Mouse (Mus musculus) embryonic facial prominence, embryonic 15.5 days (tissue): ENCODE measurements around the gene Grin2b. TPM values are rescaled to one million over a fixed set of nuclear protein-coding genes. Genes with fewer than 3 reads are reported as not detected.
A peak's percentile ranks its signal among the peaks of the same experiment; 100 is the strongest.

Source experiments
- ATAC-seq: fragments of 200-750 bp; cut with Nextera tagmentation; 2 replicates; pipeline ENCODE4 v1.8.0; 2017; ENCODE audit warnings: low read depth, moderate TSS enrichment; ENCODE audit not compliant: insufficient number of reproducible peaks, low FRiP score, low TSS enrichment
- H3K27ac ChIP-seq: fragments of 300-500 bp; sonication (generic); replicated peaks from 2 replicates; pipeline ENCODE4 v1.5.1; 2015; ENCODE audit warnings: mild to moderate bottlenecking, inconsistent platforms
- H3K27me3 ChIP-seq: fragments of 300-500 bp; sonication (generic); 2 replicates; pipeline ENCODE4 v1.6.1; 2015; ENCODE audit warnings: inconsistent platforms
- H3K36me3 ChIP-seq: fragments of 300-500 bp; sonication (generic); 2 replicates; pipeline ENCODE4 v1.6.1; 2015; ENCODE audit warnings: mild to moderate bottlenecking, inconsistent platforms
- H3K4me1 ChIP-seq: fragments of 300-500 bp; sonication (generic); 2 replicates; pipeline ENCODE4 v1.6.1; 2015; ENCODE audit warnings: inconsistent platforms
- H3K4me2 ChIP-seq: fragments of 300-500 bp; sonication (generic); replicated peaks from 2 replicates; pipeline ENCODE4 v1.6.1; 2015; ENCODE audit warnings: mild to moderate bottlenecking, inconsistent platforms
- H3K4me3 ChIP-seq: fragments of 300-500 bp; sonication (generic); replicated peaks from 2 replicates; pipeline ENCODE4 v1.5.1; 2015; ENCODE audit warnings: mild to moderate bottlenecking, inconsistent platforms
- H3K9ac ChIP-seq: fragments of 300-500 bp; sonication (generic); 2 replicates; pipeline ENCODE4 v1.6.1; 2015; ENCODE audit warnings: inconsistent platforms
- H3K9me3 ChIP-seq: fragments of 300-500 bp; sonication (generic); replicated peaks from 2 replicates; pipeline ENCODE4 v1.6.1; 2016; ENCODE audit warnings: inconsistent platforms
- whole genome bisulfite sequencing: fragments of 180-500 bp; shearing (Covaris S2); methylation state at CpG from one replicate; pipeline ENCODE4 v1.1.7; 2015; 5-methylcytosine and 5-hydroxymethylcytosine counted together
- polyA plus RNA-seq: library from polyadenylated mRNA; unstranded; fragments of >200 nt; fragmentation: Nextera tagmentation; extraction: Ambion mirVana; gene quantifications from 2 replicates; pipeline ENCODE4 v1.2.1, GENCODE M21; 2015

Gene Grin2b
- polyA plus RNA-seq, 1 experiment from 2014 or later: 2.3 TPM

DNA sequence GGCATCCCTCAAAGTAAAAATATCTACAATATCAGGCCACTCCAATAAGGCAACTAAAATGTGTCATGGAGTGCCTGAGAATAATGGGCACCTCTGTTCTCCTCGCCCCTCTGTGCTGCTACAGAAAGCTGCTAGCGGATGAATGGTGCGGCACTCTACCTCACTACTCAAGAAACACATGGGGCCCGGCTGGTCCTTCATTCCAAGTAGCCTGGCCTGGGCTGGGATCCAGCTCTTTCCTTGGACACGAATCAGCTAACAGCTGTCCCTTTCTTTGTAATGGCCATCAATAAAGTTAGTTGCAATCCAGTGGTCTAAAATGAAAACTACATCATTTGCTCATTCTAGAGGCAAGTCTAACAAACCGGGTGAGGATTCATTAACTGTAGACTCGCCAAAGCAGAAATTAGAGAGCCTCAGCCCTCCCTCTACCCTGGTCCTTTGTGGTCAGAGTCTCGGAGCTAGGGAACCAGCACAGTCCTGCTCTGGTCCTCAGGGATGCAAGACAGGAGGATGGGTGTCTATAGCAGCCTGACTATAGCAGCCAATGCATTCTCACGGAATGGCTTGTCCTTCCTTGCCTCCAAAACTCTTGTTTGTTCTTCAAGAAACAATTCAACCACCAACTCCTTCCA is 7.8 kb downstream of the Grin2b start:
- Histone ChIP-seq H3K27me3 (peaks cover 3% of the 10 kb centered on the region), H3K9ac (no peak overlapping the region), H3K27ac (no peak overlapping the region), H3K4me2 (no peak overlapping the region), H3K9me3 (no peaks in the 10 kb centered on the region), H3K4me3 (no peak overlapping the region), H3K36me3 (no peaks in the 10 kb centered on the region), H3K4me1 (no peaks in the 10 kb centered on the region)
- no peak for ATAC-seq
- 76% methylated on average over 9 of the region's 9 CpGs for WGBS

DNA sequence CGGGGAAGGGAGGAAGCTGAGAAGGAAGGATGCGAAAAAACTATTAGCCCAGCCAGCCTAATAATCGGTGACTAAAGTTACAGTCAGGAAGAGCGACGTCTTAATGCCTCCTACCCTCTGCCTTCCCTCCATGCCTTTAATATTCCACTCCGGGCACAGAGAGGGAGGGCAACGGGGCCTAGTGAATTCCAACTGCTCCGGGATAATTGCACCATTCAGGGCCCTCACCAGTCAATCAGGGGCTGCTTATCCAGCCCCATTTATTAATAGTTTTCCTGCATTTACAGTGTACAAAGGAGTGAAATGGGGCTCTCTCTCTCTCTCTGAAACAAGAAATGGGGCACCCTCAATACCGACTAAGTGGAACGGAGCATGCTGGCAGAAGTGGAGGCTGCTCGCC is 11.2 kb downstream of the Grin2b start:
- no peak overlapping the region for H3K9ac ChIP-seq
- no peaks in the 10 kb centered on the region for H3K36me3 ChIP-seq
- H3K4me3 ChIP-seq: no peak overlapping the region
- no peak for ATAC-seq
- WGBS: 66% methylated on average over 11 of the region's 11 CpGs
- H3K4me2 ChIP-seq: no peak overlapping the region
- H3K27me3 ChIP-seq: no peaks in the 10 kb centered on the region
- H3K4me1 ChIP-seq: no peaks in the 10 kb centered on the region
- no peak overlapping the region for H3K27ac ChIP-seq
- H3K9me3 ChIP-seq: no peaks in the 10 kb centered on the region

DNA sequence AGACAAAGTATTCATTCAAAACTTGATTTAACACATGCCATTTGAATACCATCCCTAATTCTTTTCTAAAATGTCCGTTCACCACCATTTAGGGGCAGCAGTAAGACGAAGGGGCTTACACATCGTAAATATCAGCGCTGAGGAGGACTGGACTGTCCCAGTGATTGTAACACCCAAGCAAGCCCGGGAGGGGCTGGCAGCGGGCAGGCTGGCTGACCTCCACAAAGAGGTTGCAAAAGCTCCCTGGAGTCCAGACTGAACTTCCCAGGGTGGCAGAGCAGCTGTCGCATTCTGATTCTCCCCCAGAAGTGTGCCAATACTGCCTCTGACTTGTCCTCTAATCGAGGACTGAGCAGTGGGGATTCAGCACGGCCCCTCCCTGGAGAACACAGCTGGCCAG is 19.9 kb downstream of the Grin2b start:
- H3K36me3 ChIP-seq: no peaks in the 10 kb centered on the region
- peaks cover 9% of the 10 kb centered on the region; the same call in 1 of the 2 replicates for H3K4me1 ChIP-seq
- H3K9me3 ChIP-seq: no peaks in the 10 kb centered on the region
- no peak overlapping the region for H3K27ac ChIP-seq
- ATAC-seq: no peak
- WGBS: 68% methylated on average over 9 of the region's 9 CpGs
- no peak overlapping the region for H3K4me3 ChIP-seq
- no peak overlapping the region for H3K9ac ChIP-seq
- no peak overlapping the region for H3K4me2 ChIP-seq
- no peaks in the 10 kb centered on the region for H3K27me3 ChIP-seq

DNA sequence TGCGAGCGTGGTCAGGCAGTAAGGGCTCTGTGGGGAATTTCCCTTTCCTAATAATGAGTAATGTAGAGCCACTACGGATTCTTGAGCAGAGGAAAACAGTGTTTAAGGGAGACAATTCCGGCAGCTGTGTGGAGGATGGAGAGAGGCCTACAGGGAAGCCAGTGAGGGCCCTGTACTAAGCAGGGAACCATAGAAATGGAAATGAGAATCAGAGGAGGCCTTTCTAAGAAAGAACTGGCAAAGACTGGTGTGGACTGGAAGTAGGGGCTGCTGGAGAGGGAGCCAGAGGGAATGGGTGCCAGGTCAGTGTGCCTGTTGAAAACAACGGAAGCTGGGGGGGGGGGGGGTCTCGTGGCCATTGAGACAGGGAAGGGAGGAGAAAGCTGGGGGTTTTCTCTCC is 23.2 kb downstream of the Grin2b start:
- Histone ChIP-seq H3K9me3 (no peaks in the 10 kb centered on the region), H3K9ac (no peak overlapping the region), H3K36me3 (no peaks in the 10 kb centered on the region), H3K27me3 (no peaks in the 10 kb centered on the region), H3K4me1 (peaks cover 9% of the 10 kb centered on the region; the same call in 1 of the 2 replicates), H3K27ac (peak overlapping the region; percentile 59; the same call in 1 of the 2 replicates), H3K4me2 (no peak overlapping the region), H3K4me3 (no peak overlapping the region)
- WGBS: 33% methylated on average over 6 of the region's 6 CpGs
- peak; percentile 67; the same call in 1 of the 2 replicates for ATAC-seq

DNA sequence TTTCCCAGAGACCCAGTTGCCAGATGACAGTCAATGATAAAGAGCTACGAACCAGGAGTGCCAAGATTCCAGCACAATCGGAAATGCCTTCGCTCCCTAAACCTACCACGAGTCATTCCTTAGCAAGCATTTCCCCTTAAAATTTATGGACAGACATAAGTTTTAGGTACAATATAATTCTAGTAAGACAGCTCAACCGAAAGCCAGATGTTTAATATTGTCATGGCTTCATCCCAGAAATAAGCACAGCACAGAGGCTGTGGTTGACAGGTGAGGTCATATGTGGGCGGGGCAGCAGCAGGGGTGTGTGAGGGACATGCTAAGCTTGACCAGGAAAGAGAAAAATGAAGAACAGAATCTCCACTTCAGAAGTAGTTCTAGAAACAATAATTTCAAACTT is 33.3 kb downstream of the Grin2b start:
- H3K4me1 ChIP-seq: no peaks in the 10 kb centered on the region
- no peak for ATAC-seq
- no peaks in the 10 kb centered on the region for H3K36me3 ChIP-seq
- no peak overlapping the region for H3K4me3 ChIP-seq
- H3K9me3 ChIP-seq: no peaks in the 10 kb centered on the region
- H3K27me3 ChIP-seq: no peaks in the 10 kb centered on the region
- no peak overlapping the region for H3K4me2 ChIP-seq
- H3K9ac ChIP-seq: no peak overlapping the region
- WGBS: 82% methylated on average over 6 of the region's 6 CpGs
- no peak overlapping the region for H3K27ac ChIP-seq

DNA sequence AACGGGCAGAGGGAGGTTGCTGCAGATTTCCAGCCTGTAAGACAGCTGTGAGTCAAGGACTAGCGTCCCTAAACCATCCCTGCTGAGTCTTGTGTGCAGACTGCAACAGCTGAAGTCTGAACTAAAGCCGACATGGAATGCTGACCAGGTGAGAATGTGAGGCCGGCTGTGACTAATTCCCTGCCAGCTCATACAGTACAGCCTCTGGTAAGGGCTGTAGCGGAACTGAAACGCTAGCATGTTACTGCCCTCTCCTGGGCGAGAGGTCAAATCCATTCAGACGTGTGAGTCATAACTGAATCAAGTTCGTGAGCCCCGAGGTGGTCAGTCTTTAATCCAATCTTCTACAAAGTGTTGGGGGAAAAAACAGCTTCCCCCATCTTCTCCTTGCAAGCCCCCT is 42.9 kb downstream of the Grin2b start:
- Histone ChIP-seq H3K27ac (no peak overlapping the region), H3K27me3 (no peaks in the 10 kb centered on the region), H3K4me1 (no peaks in the 10 kb centered on the region), H3K4me2 (no peak overlapping the region), H3K9me3 (no peaks in the 10 kb centered on the region), H3K9ac (no peak overlapping the region), H3K36me3 (no peaks in the 10 kb centered on the region), H3K4me3 (no peak overlapping the region)
- peak; percentile 73 for ATAC-seq
- 21% methylated on average over 10 of the region's 10 CpGs for WGBS

DNA sequence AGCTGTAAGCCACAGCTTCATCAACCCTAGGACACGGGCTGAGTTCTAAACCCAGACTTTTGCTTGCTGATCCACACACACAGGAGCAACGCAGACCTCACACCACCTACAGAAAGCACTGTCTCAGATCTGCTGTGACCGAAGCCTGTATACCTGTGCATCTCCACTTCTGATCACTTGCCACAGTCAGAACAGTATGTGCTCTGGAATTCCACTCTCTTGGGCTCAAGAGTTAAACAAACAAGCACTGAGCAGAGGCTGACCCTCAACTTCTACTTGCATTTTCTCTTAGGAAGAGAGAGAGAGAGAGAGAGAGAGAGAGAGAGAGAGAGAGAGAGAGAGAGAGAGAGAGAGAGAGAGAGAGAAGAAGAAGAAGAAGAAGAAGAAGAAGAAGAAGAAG is 50.7 kb downstream of the Grin2b start:
- Histone ChIP-seq H3K27me3 (no peaks in the 10 kb centered on the region), H3K27ac (no peak overlapping the region), H3K4me2 (no peak overlapping the region), H3K4me3 (no peak overlapping the region), H3K9me3 (no peaks in the 10 kb centered on the region), H3K36me3 (no peaks in the 10 kb centered on the region), H3K4me1 (no peaks in the 10 kb centered on the region), H3K9ac (no peak overlapping the region)
- no peak for ATAC-seq
- 88% methylated on average over 3 of the region's 3 CpGs for WGBS

DNA sequence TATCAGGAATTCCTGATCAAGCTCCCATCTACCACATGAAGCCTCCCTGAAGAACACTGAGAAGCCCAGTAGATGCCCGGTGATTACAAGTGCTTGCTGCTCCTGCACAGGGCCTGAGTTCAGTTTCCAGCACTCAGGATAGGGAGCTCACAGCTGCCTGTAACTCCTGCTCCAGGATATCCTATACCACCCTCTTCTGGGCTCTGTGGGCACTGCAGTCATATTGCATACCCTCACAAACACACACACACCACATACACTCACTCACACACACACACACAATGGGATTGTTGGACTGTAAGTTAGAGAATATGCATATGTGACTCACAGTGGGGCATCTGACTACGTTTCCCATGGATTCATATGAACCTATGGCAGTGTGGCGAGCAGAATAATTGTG is 55.9 kb downstream of the Grin2b start:
- H3K4me2 ChIP-seq: no peak overlapping the region
- ATAC-seq: no peak
- H3K36me3 ChIP-seq: no peaks in the 10 kb centered on the region
- H3K9me3 ChIP-seq: no peaks in the 10 kb centered on the region
- no peak overlapping the region for H3K27ac ChIP-seq
- no peaks in the 10 kb centered on the region for H3K27me3 ChIP-seq
- H3K4me1 ChIP-seq: no peaks in the 10 kb centered on the region
- H3K4me3 ChIP-seq: no peak overlapping the region
- WGBS: 94% methylated on average over 3 of the region's 3 CpGs
- H3K9ac ChIP-seq: no peak overlapping the region

DNA sequence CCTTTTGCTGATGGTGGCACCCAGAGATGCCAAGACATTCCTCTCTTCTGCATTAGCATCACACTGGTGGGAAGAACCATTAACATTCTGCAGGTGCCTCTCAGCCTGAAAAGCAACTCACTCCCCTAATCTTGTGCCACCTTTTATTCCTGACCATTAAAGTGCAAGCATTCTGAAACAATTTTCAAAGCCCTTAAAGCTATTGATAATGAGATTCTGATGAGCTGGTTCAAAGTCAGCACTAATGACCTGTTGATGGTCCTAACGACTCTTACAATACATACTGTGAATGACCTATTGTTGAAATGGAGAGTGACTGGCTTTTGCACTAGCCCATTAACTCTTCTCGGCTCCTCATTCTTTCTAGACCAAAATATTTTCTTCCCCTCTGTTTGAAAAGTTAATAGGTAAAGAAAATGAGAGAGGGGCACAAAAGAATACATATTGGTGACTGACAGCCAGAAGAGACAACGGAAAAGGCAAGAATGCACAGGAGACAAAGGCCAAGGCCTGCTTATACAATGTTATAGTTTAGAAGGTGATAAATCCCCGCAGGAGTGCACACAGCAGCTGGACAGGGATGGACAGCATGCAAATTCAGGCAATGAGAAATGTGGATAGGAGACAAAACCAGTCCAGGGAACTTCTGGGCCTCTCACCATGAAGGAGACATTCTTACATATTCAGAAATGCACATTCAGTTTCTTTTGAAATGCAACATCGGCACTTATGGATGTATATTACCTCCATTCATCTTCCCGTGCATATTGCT is 59.5 kb downstream of the Grin2b start:
- no peaks in the 10 kb centered on the region for H3K36me3 ChIP-seq
- WGBS: 61% methylated on average over 6 of the region's 6 CpGs
- no peak overlapping the region for H3K4me3 ChIP-seq
- H3K4me1 ChIP-seq: no peaks in the 10 kb centered on the region
- no peaks in the 10 kb centered on the region for H3K27me3 ChIP-seq
- no peak overlapping the region for H3K4me2 ChIP-seq
- ATAC-seq: no peak
- no peak overlapping the region for H3K27ac ChIP-seq
- H3K9me3 ChIP-seq: no peaks in the 10 kb centered on the region
- no peak overlapping the region for H3K9ac ChIP-seq

DNA sequence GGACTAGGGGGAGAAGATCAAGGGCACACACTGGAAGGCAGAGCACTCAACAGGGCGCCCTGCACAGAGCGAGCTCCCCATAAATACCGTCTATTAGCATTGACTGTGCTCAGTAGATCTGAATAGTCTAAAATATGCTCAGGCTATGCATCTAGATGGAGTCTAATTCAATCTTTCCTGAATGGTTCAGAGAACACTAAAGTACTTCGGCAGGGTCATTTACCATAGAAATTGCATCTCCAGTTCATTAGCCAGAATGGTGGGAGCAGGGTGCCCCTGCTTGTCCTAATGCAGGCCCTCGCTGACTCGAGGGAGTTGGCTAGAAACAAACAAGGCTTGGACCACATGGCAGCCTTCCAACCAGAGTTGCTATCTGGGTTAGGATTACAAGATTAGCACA is 64.1 kb downstream of the Grin2b start:
- 76% methylated on average over 6 of the region's 6 CpGs for WGBS
- no peaks in the 10 kb centered on the region for H3K9me3 ChIP-seq
- no peak overlapping the region for H3K27ac ChIP-seq
- no peaks in the 10 kb centered on the region for H3K4me1 ChIP-seq
- H3K4me3 ChIP-seq: no peak overlapping the region
- H3K36me3 ChIP-seq: no peaks in the 10 kb centered on the region
- H3K4me2 ChIP-seq: no peak overlapping the region
- ATAC-seq: no peak
- H3K27me3 ChIP-seq: no peaks in the 10 kb centered on the region
- H3K9ac ChIP-seq: no peak overlapping the region

DNA sequence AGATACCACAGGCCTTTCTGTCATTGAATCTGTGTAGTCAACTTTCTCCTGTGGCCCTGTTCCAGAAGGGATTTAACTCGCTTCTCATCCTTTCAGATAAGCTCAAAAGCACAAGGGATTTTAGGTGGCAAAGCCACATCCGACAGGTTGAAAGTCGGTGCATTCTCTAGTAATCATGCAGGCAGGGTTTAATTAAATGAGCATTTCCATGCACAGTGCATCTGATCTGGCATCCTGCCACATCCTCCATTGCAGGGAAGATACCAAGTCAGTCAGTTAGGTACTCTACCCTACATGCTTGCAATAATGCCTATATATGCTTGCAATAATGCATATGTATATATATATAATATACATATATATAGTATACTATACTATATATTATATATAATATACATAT is 64.8 kb downstream of the Grin2b start:
- no peaks in the 10 kb centered on the region for H3K36me3 ChIP-seq
- H3K27me3 ChIP-seq: no peaks in the 10 kb centered on the region
- no peaks in the 10 kb centered on the region for H3K4me1 ChIP-seq
- ATAC-seq: no peak
- 63% methylated on average over 3 of the region's 3 CpGs for WGBS
- H3K27ac ChIP-seq: no peak overlapping the region
- H3K4me2 ChIP-seq: no peak overlapping the region
- H3K4me3 ChIP-seq: no peak overlapping the region
- no peak overlapping the region for H3K9ac ChIP-seq
- H3K9me3 ChIP-seq: no peaks in the 10 kb centered on the region

DNA sequence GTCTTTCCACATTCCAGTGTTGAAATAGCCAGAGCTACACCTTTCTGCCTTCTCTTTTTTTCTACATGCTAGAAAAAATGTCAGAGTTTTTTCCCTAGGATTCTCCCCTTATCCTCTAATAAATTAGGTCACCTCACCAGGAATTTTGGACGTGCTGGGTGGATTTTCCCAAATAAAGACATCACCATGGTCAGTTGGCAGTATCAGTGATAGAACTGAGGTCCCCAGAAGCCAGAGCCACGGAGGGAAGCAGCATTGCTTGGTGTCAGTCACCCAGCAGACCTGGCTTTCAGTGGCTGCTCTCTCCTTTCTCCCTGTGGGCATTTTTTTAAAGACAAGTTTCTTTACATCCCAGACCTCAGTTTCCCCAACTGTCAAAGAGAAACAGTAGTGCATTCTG is 68.1 kb downstream of the Grin2b start:
- no peaks in the 10 kb centered on the region for H3K4me1 ChIP-seq
- no peaks in the 10 kb centered on the region for H3K27me3 ChIP-seq
- 68% methylated on average over 2 of the region's 2 CpGs for WGBS
- H3K9me3 ChIP-seq: no peaks in the 10 kb centered on the region
- no peak overlapping the region for H3K4me3 ChIP-seq
- H3K9ac ChIP-seq: no peak overlapping the region
- H3K27ac ChIP-seq: no peak overlapping the region
- no peaks in the 10 kb centered on the region for H3K36me3 ChIP-seq
- ATAC-seq: no peak
- no peak overlapping the region for H3K4me2 ChIP-seq
